Comparison of ENCODE assay signal across 10 mouse cellular contexts in genomic region chr17:15823215-15823614, GRCm38 (mm10). TPM values are rescaled to one million over a fixed set of nuclear protein-coding genes. Genes with fewer than 3 reads are reported as not detected.
A peak's percentile ranks its signal among the peaks of the same experiment; 100 is the strongest.
DNase-seq lines count a peak whose midpoint lies in the region; ATAC-seq lines count a peak whose summit lies in the region.
"Had no signal": no experiment of that assay in that cellular context is flagged by ENCODE, and none has a peak within 500 bp of the region (broad histone marks: within the 10 kb centered on the region; RNA-seq: fewer than 3 reads in every experiment).

No protein-coding gene starts in this region.

- peaks cover 11% of the 10 kb centered on the region for H3K36me3 ChIP-seq in heart, embryonic 13.5 days
- H3K36me3 ChIP-seq in embryonic facial prominence, embryonic 13.5 days, result peaks cover 2% of the 10 kb centered on the region; the same call in 1 of the 2 replicates
- no peaks in the 10 kb centered on the region for H3K36me3 ChIP-seq in hindbrain, embryonic 16.5 days (ENCODE audit: control insufficient read depth, insufficient read depth, low read length)
- H3K36me3 ChIP-seq in midbrain, embryonic 16.5 days (ENCODE audit: control insufficient read depth, insufficient read depth, low read length), result peaks cover 4% of the 10 kb centered on the region; the same call in 1 of the 2 replicates

- H3K4me2 ChIP-seq in heart, embryonic 13.5 days, result peak overlapping the region; percentile 93
- H3K4me2 ChIP-seq in embryonic facial prominence, embryonic 13.5 days, result peak overlapping the region; percentile 79
- peak overlapping the region; percentile 93 for H3K4me2 ChIP-seq in hindbrain, embryonic 16.5 days (ENCODE audit: low read length)
- peak overlapping the region; percentile 73 for H3K4me2 ChIP-seq in midbrain, embryonic 16.5 days (ENCODE audit: low read length)

- H3K9me3 ChIP-seq in heart, embryonic 13.5 days, result no peaks in the 10 kb centered on the region
- no peaks in the 10 kb centered on the region for H3K9me3 ChIP-seq in embryonic facial prominence, embryonic 13.5 days
- H3K9me3 ChIP-seq in hindbrain, embryonic 16.5 days (ENCODE audit: control insufficient read depth, low read length), result no peaks in the 10 kb centered on the region
- H3K9me3 ChIP-seq in midbrain, embryonic 16.5 days (replicated peaks; ENCODE audit: control insufficient read depth, low read length, poor library complexity, severe bottlenecking), result no peaks in the 10 kb centered on the region

- DNase-seq in heart, postnatal 25 days (ENCODE audit: low spot score), result no peak
- DNase-seq in urinary bladder, postnatal 25 days (ENCODE audit: low spot score), result no peak
- no peak for DNase-seq in cerebellum, adult 8-10 months
- no peak for DNase-seq in B cell, adult 2 months
- DNase-seq: kidney, adult 11 months had no signal

- 71% methylated on average over 5 of the region's 5 CpGs for WGBS in heart, embryonic 13.5 days
- WGBS in embryonic facial prominence, embryonic 13.5 days, result 44% methylated on average over 5 of the region's 5 CpGs
- WGBS in hindbrain, embryonic 16.5 days, result 22% methylated on average over 5 of the region's 5 CpGs
- WGBS in midbrain, embryonic 16.5 days, result 24% methylated on average over 5 of the region's 5 CpGs

- peaks cover 59% of the 10 kb centered on the region for H3K4me1 ChIP-seq in heart, embryonic 13.5 days
- H3K4me1 ChIP-seq in embryonic facial prominence, embryonic 13.5 days, result peaks cover 44% of the 10 kb centered on the region
- peaks cover 25% of the 10 kb centered on the region for H3K4me1 ChIP-seq in hindbrain, embryonic 16.5 days (ENCODE audit: control insufficient read depth, insufficient read depth, low read depth, low read length)
- peaks cover 46% of the 10 kb centered on the region for H3K4me1 ChIP-seq in midbrain, embryonic 16.5 days (ENCODE audit: control insufficient read depth, insufficient read depth, low read length)

- H3K27ac ChIP-seq in heart, embryonic 13.5 days (replicated peaks), result no peak overlapping the region
- H3K27ac ChIP-seq in embryonic facial prominence, embryonic 13.5 days, result no peak overlapping the region
- H3K27ac ChIP-seq in hindbrain, embryonic 16.5 days (ENCODE audit: low read depth, low read length), result no peak overlapping the region
- no peak overlapping the region for H3K27ac ChIP-seq in midbrain, embryonic 16.5 days (ENCODE audit: low read length)
- H3K27ac ChIP-seq: liver, embryonic 14.5 days had no signal

- H3K4me3 ChIP-seq in heart, embryonic 13.5 days, result peak overlapping the region; percentile 71; the same call in 1 of the 2 replicates
- H3K4me3 ChIP-seq in embryonic facial prominence, embryonic 13.5 days, result no peak overlapping the region
- peak overlapping the region; percentile 98 for H3K4me3 ChIP-seq in hindbrain, embryonic 16.5 days (ENCODE audit: low read length)
- H3K4me3 ChIP-seq in midbrain, embryonic 16.5 days (ENCODE audit: low read depth, low read length), result peak overlapping the region; percentile 81

- peaks cover 7% of the 10 kb centered on the region for H3K27me3 ChIP-seq in heart, embryonic 13.5 days (replicated peaks)
- H3K27me3 ChIP-seq in embryonic facial prominence, embryonic 13.5 days, result peaks cover 5% of the 10 kb centered on the region; the same call in 1 of the 2 replicates
- H3K27me3 ChIP-seq in hindbrain, embryonic 16.5 days (replicated peaks; ENCODE audit: control insufficient read depth, insufficient read depth, low read length), result no peaks in the 10 kb centered on the region
- no peaks in the 10 kb centered on the region for H3K27me3 ChIP-seq in midbrain, embryonic 16.5 days (ENCODE audit: control insufficient read depth, insufficient read depth, low read depth, low read length)

- ATAC-seq in heart, embryonic 13.5 days (ENCODE audit: extremely low read depth, insufficient number of reproducible peaks, low FRiP score, low TSS enrichment), result no peak
- no peak for ATAC-seq in embryonic facial prominence, embryonic 13.5 days (ENCODE audit: insufficient number of reproducible peaks, insufficient read depth, low FRiP score, low TSS enrichment, low read depth)
- no peak for ATAC-seq in hindbrain, embryonic 16.5 days
- ATAC-seq in midbrain, embryonic 16.5 days, result no peak

- intact Hi-C loops in heart, postnatal 25 days (cut with DNase I), result loop anchor here (10.0 kb wide), 1 partner anchor 118 kb away; the partner anchor contains the start of gene Chd1

- peak overlapping the region; percentile 92; the same call in 1 of the 2 replicates for H3K9ac ChIP-seq in heart, embryonic 13.5 days
- no peak overlapping the region; the same call in 1 of the 2 replicates for H3K9ac ChIP-seq in embryonic facial prominence, embryonic 13.5 days
- H3K9ac ChIP-seq in hindbrain, embryonic 16.5 days (ENCODE audit: low read depth, low read length), result peak overlapping the region; percentile 20; the same call in 1 of the 2 replicates
- H3K9ac ChIP-seq in midbrain, embryonic 16.5 days (ENCODE audit: low read depth, low read length), result peak overlapping the region; percentile 43; the same call in 1 of the 2 replicates
- H3K9ac ChIP-seq: liver, embryonic 14.5 days had no signal

RNA-seq across cellular contexts. Expression of gene Rgmb, which starts 7.6 kb away (rescaled TPM):
- polyA plus RNA-seq in heart, embryonic 13.5 days (2015; fragmentation: Nextera tagmentation; extraction: Ambion mirVana), result 8.4 and 9.8 TPM in 2 replicates
- total RNA-seq in heart, postnatal 25 days (2021), result 10 to 100 TPM; 21.4 to 30.0 TPM
- polyA plus RNA-seq in embryonic facial prominence, embryonic 13.5 days (2015; fragmentation: Nextera tagmentation; extraction: Ambion mirVana), result 14.3 and 18.8 TPM in 2 replicates
- 50.8 and 58.5 TPM in 2 replicates for polyA plus RNA-seq in hindbrain, embryonic 16.5 days (2015; fragmentation: Nextera tagmentation; extraction: Ambion mirVana)
- polyA plus RNA-seq in midbrain, embryonic 16.5 days (2015; fragmentation: Nextera tagmentation; extraction: Ambion mirVana), result 56.8 and 57.1 TPM in 2 replicates
